Mouse (Mus musculus): ENCODE measurements at regions not wholly inside any gene's neighbourhood (a gene's known extent, or its start where the extent isn't known, plus 50 kb on each side); places are given as distances from the start of the nearest gene placed in this dataset.

- no peak for DNase-seq
- TF ChIP-seq CTCF (IDR thresholded peaks at IDR 0.05; ENCODE audit: insufficient read depth, low read length) (no peak), POLR2A (IDR thresholded peaks at IDR 0.05; ENCODE audit: borderline replicate concordance, extremely low read depth, low read depth, low read length) (no peak)
- H3K4me3 ChIP-seq (replicated peaks; ENCODE audit: extremely low read depth, low read depth, low read length): no peak overlapping the region
- no peaks in the 10 kb centered on the region for H3K4me1 ChIP-seq (ENCODE audit: control insufficient read depth, insufficient read depth, low read length)
- 87% methylated on average over 3 of the region's 3 CpGs for WGBS
Observed at GRCm38 (mm10) chr19:22015854-22016610, 122.8 kb upstream of the Trpm3 start.

- Histone ChIP-seq H3K4me3 (replicated peaks; ENCODE audit: extremely low read depth, low read depth, low read length) (no peak overlapping the region), H3K4me1 (ENCODE audit: control insufficient read depth, insufficient read depth, low read length) (no peaks in the 10 kb centered on the region)
- WGBS: 61% methylated on average over 2 of the region's 2 CpGs
- TF ChIP-seq POLR2A (IDR thresholded peaks at IDR 0.05; ENCODE audit: borderline replicate concordance, extremely low read depth, low read depth, low read length): no peak
- no peak for TF ChIP-seq CTCF (IDR thresholded peaks at IDR 0.05; ENCODE audit: insufficient read depth, low read length)
- DNase-seq: no peak
Observed at GRCm38 (mm10) chr19:22017425-22017824, 121.4 kb upstream of the Trpm3 start.

- no peak for TF ChIP-seq POLR2A (IDR thresholded peaks at IDR 0.05; ENCODE audit: borderline replicate concordance, extremely low read depth, low read depth, low read length)
- no peak for TF ChIP-seq CTCF (IDR thresholded peaks at IDR 0.05; ENCODE audit: insufficient read depth, low read length)
- Histone ChIP-seq H3K4me3 (replicated peaks; ENCODE audit: extremely low read depth, low read depth, low read length) (no peak overlapping the region), H3K4me1 (ENCODE audit: control insufficient read depth, insufficient read depth, low read length) (no peaks in the 10 kb centered on the region)
- DNase-seq: no peak
Observed at GRCm38 (mm10) chr19:22027577-22027976, 111.3 kb upstream of the Trpm3 start.

- DNase-seq: no peak
- no peaks in the 10 kb centered on the region for H3K4me1 ChIP-seq (ENCODE audit: control insufficient read depth, insufficient read depth, low read length)
- H3K4me3 ChIP-seq (replicated peaks; ENCODE audit: extremely low read depth, low read depth, low read length): no peak overlapping the region
- TF ChIP-seq CTCF (IDR thresholded peaks at IDR 0.05; ENCODE audit: insufficient read depth, low read length): no peak
- no peak for TF ChIP-seq POLR2A (IDR thresholded peaks at IDR 0.05; ENCODE audit: borderline replicate concordance, extremely low read depth, low read depth, low read length)
- 73% methylated on average over 6 of the region's 6 CpGs for WGBS
Observed at GRCm38 (mm10) chr19:22047657-22048056, 91.2 kb upstream of the Trpm3 start.

GRCm38 (mm10) chr19:22066302-22066701 is 72.5 kb upstream of the Trpm3 start:
- TF ChIP-seq POLR2A (IDR thresholded peaks at IDR 0.05; ENCODE audit: borderline replicate concordance, extremely low read depth, low read depth, low read length): no peak
- no peak for TF ChIP-seq CTCF (IDR thresholded peaks at IDR 0.05; ENCODE audit: insufficient read depth, low read length)
- WGBS: 71% methylated on average over 8 of the region's 8 CpGs
- H3K4me3 ChIP-seq (replicated peaks; ENCODE audit: extremely low read depth, low read depth, low read length): no peak overlapping the region
- H3K4me1 ChIP-seq (ENCODE audit: control insufficient read depth, insufficient read depth, low read length): no peaks in the 10 kb centered on the region
- no peak for DNase-seq

- Histone ChIP-seq H3K4me3 (replicated peaks; ENCODE audit: extremely low read depth, low read depth, low read length) (no peak overlapping the region), H3K4me1 (ENCODE audit: control insufficient read depth, insufficient read depth, low read length) (no peaks in the 10 kb centered on the region)
- TF ChIP-seq CTCF (IDR thresholded peaks at IDR 0.05; ENCODE audit: insufficient read depth, low read length) (no peak), POLR2A (IDR thresholded peaks at IDR 0.05; ENCODE audit: borderline replicate concordance, extremely low read depth, low read depth, low read length) (no peak)
- no peak for DNase-seq
- WGBS: 77% methylated on average over 15 of the region's 15 CpGs
Observed at GRCm38 (mm10) chr19:22070246-22071030, 68.4 kb upstream of the Trpm3 start.

- no peaks in the 10 kb centered on the region for H3K4me1 ChIP-seq (ENCODE audit: control insufficient read depth, insufficient read depth, low read length)
- TF ChIP-seq CTCF (IDR thresholded peaks at IDR 0.05; ENCODE audit: insufficient read depth, low read length): 0 out of 2 replicates have a peak, but pooled peaks have one; percentile 12
- TF ChIP-seq POLR2A (IDR thresholded peaks at IDR 0.05; ENCODE audit: borderline replicate concordance, extremely low read depth, low read depth, low read length): no peak
- H3K4me3 ChIP-seq (replicated peaks; ENCODE audit: extremely low read depth, low read depth, low read length): no peak overlapping the region
- 32% methylated on average over 3 of the region's 3 CpGs for WGBS
- no peak for DNase-seq
Observed at GRCm38 (mm10) chr19:22071701-22072100, 67.1 kb upstream of the Trpm3 start.

GRCm38 (mm10) chr19:22074042-22074441 is 64.8 kb upstream of the Trpm3 start:
- Histone ChIP-seq H3K4me3 (replicated peaks; ENCODE audit: extremely low read depth, low read depth, low read length) (no peak overlapping the region), H3K4me1 (ENCODE audit: control insufficient read depth, insufficient read depth, low read length) (no peaks in the 10 kb centered on the region)
- WGBS: 66% methylated on average over 7 of the region's 7 CpGs
- no peak for DNase-seq
- no peak for TF ChIP-seq CTCF (IDR thresholded peaks at IDR 0.05; ENCODE audit: insufficient read depth, low read length)
- TF ChIP-seq POLR2A (IDR thresholded peaks at IDR 0.05; ENCODE audit: borderline replicate concordance, extremely low read depth, low read depth, low read length): no peak

GRCm38 (mm10) chr19:22081448-22081847 is 57.4 kb upstream of the Trpm3 start:
- Histone ChIP-seq H3K4me1 (ENCODE audit: control insufficient read depth, insufficient read depth, low read length) (no peaks in the 10 kb centered on the region), H3K4me3 (replicated peaks; ENCODE audit: extremely low read depth, low read depth, low read length) (no peak overlapping the region)
- TF ChIP-seq CTCF (IDR thresholded peaks at IDR 0.05; ENCODE audit: insufficient read depth, low read length): no peak
- TF ChIP-seq POLR2A (IDR thresholded peaks at IDR 0.05; ENCODE audit: borderline replicate concordance, extremely low read depth, low read depth, low read length): no peak
- 43% methylated on average over 4 of the region's 4 CpGs for WGBS
- DNase-seq: no peak
